Mouse (Mus musculus) lung, postnatal 36 days (tissue): Measurements from ENCODE around the gene Stxbp5.
A peak's percentile ranks its signal among the peaks of the same experiment; 100 is the strongest.

ENCODE experiments used
- DNase-seq: peaks from one replicate; pipeline ENCODE4 v3.0.0; 2022; ENCODE audit warnings: mixed read lengths

Stxbp5 gene

GRCm38 (mm10) chr10:9732065-9732749 is 168.7 kb downstream of the Stxbp5 start:
- DNase-seq, result no peak

DNA sequence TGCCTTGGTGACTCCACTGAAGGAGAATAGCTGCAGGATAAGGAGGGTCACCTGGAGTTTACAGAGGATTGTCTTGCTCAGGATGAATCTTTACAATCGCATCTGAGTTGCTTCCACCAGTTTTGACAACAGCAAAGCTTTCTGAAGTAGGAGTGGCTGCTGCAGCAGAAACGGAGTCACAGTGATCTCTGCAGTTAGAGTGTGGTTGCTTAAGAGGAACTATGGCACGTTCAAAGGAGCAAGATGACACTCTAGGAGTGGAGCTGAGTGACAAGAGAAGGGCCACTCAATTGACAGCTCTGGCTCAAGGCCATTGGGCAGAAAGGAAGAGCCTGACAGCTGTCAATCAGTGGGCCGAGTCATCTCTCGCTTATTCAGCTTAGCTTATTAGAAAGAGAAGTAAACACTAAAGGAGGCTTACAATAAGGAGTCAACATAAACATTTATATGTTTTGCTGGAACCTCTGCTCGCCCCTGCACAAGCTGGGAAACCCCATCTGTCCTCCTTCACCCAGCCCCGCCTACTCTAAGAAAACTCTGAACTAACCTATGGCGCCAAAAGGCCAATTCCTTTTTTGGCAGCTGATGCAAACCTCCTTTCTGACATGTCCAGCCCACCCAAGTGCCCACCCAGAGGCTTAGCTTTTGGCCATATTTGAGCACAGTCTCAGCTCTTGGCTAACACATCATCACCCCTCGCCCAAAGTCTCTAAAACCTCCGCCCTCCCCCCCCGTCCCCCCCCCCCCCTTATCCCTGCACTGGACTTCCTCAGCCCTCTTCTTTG is 178.2 kb downstream of the Stxbp5 start:
- no peak for DNase-seq

DNA sequence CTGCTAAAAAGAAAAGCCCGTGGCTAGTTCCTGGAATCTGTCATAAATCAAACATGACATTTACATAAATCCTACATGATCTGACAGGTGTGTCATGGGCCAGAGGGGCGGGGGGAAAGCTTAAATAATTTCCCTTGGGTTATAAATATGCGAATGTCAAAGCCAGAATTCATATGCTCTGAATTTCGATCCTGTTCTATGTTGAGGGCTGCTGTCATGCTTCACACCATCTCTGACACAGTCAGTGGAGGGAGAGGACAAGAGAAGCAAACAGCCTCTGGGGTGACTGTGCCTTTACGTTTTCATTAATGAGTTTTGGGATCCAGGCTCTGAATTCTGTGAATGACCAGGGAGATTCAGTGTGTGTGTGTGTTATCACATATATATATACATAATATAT is 180.9 kb downstream of the Stxbp5 start:
- no peak for DNase-seq

DNA sequence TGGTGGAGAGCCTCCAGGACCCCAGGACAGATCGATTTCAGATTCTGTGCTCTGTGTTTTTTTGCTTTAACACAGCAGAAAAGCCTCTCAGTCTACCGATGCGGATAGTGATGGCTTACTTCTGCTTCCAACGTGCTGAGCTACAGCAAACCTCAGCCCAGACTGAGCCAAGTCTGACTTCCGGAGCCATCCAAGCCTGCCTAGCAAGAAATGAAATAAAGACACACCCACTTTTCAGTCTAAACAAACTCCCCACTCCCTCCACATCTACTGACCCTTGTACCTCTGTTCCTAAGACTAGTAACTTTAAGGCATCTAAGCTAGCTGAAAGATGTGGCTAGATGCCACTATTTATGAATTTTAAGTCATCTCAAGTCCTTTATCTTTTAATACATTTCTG is 182.8 kb downstream of the Stxbp5 start:
- peak; percentile 5 for DNase-seq
